ENCODE assay signal across 8 mouse cellular contexts in genomic region chr4:135439188-135439647, GRCm38 (mm10). TPM values are rescaled to one million over a fixed set of nuclear protein-coding genes. Genes with fewer than 3 reads are reported as not detected.
DNase-seq lines count a peak whose midpoint lies in the region; ATAC-seq lines count a peak whose summit lies in the region.

No protein-coding gene starts in this region.

- H3K36me3 ChIP-seq in heart, embryonic 11.5 days (ENCODE audit: control insufficient read depth, insufficient read depth, low read length) = no peaks in the 10 kb centered on the region
- H3K36me3 ChIP-seq in kidney, embryonic 14.5 days (ENCODE audit: control insufficient read depth, insufficient read depth, low read length) = no peaks in the 10 kb centered on the region

- no peaks in the 10 kb centered on the region for H3K27me3 ChIP-seq in heart, embryonic 11.5 days (ENCODE audit: control insufficient read depth, insufficient read depth, low read length)
- H3K27me3 ChIP-seq in kidney, embryonic 14.5 days (ENCODE audit: control insufficient read depth, insufficient read depth, low read length) = no peaks in the 10 kb centered on the region

- peak overlapping the region; percentile 52 for H3K4me2 ChIP-seq in heart, embryonic 11.5 days
- peak overlapping the region; percentile 40 for H3K4me2 ChIP-seq in kidney, embryonic 14.5 days (replicated peaks; ENCODE audit: low read depth, low read length)

- peaks cover 2% of the 10 kb centered on the region; the same call in 1 of the 2 replicates for H3K4me1 ChIP-seq in heart, embryonic 11.5 days (ENCODE audit: control insufficient read depth, insufficient read depth, low read length)
- 0 out of 2 replicates have a peak, but pooled peaks cover 5% of the 10 kb centered on the region for H3K4me1 ChIP-seq in kidney, embryonic 14.5 days (ENCODE audit: control insufficient read depth, insufficient read depth, low read length)

- H3K9ac ChIP-seq in heart, embryonic 11.5 days (ENCODE audit: low read depth, low read length) = no peak overlapping the region; the same call in 1 of the 2 replicates
- H3K9ac ChIP-seq in kidney, embryonic 14.5 days (ENCODE audit: low read depth, low read length) = peak overlapping the region; percentile 51

- no peak overlapping the region; the same call in 1 of the 2 replicates for H3K4me3 ChIP-seq in heart, embryonic 11.5 days (ENCODE audit: low read depth, low read length)
- H3K4me3 ChIP-seq in kidney, embryonic 14.5 days (ENCODE audit: low read length) = peak overlapping the region; percentile 6; the same call in 1 of the 2 replicates

- DNase-seq in adrenal gland, adult 2 months = peak; percentile 48
- no peak for DNase-seq in adrenal gland, adult 8-10 months
- peak; percentile 85 for DNase-seq in embryo, embryonic 10.5 days (ENCODE audit: low spot score)
- peak; percentile 77 for DNase-seq in lung, postnatal 10 days
- peak; percentile 79 for DNase-seq in retina, embryonic 14.5 days (ENCODE audit: low spot score)
- DNase-seq in layer of hippocampus, postnatal 25 days (ENCODE audit: extremely low spot score in 1 of 2, low spot score in 1 of 2) = no peak

- peak overlapping the region; percentile 62 for H3K27ac ChIP-seq in heart, embryonic 11.5 days (ENCODE audit: low read depth, low read length)
- H3K27ac ChIP-seq in kidney, embryonic 14.5 days (ENCODE audit: low read depth, low read length) = peak overlapping the region; percentile 65

- H3K9me3 ChIP-seq in heart, embryonic 11.5 days (replicated peaks; ENCODE audit: control insufficient read depth, low read length) = no peaks in the 10 kb centered on the region
- H3K9me3 ChIP-seq in kidney, embryonic 14.5 days (ENCODE audit: control insufficient read depth, low read length) = no peaks in the 10 kb centered on the region

- ATAC-seq in heart, embryonic 11.5 days (replicated peaks; ENCODE audit: insufficient number of reproducible peaks, low FRiP score, low TSS enrichment) = peak; percentile 84
- ATAC-seq in kidney, embryonic 14.5 days (ENCODE audit: low FRiP score, low TSS enrichment) = peak; percentile 92

- WGBS in heart, embryonic 11.5 days (ENCODE audit: insufficient replicate concordance) = 3% methylated on average over 15 of the region's 15 CpGs
- 2% methylated on average over 15 of the region's 15 CpGs for WGBS in kidney, embryonic 14.5 days

RNA-seq across cellular contexts. Expression of gene Rcan3, which starts 5.6 kb away (rescaled TPM):
- total RNA-seq in adrenal gland, adult 2 months (2021) = 10 to 100 TPM; 12.1 to 24.4 TPM
- 13.1 and 15.7 TPM in 2 replicates for polyA plus RNA-seq in adrenal gland, adult 2 months (2012; rRNA removed)
- 10 to 100 TPM; 19.1 to 33.0 (median 27.2) TPM for total RNA-seq in adrenal gland, adult 8-10 months (2022)
- 10.1 and 10.4 TPM in 2 replicates for polyA plus RNA-seq in heart, embryonic 11.5 days (2014; fragmentation: Nextera tagmentation; extraction: Ambion mirVana)
- 14.1 and 15.2 TPM in 2 replicates for polyA plus RNA-seq in kidney, embryonic 14.5 days (2014; fragmentation: Nextera tagmentation; extraction: Ambion mirVana)
- total RNA-seq in layer of hippocampus, postnatal 25 days (2021) = 10 to 100 TPM; 27.8 to 29.7 TPM

RNA-seq across cellular contexts. Expression of gene Ncmap, which starts 41.2 kb away (rescaled TPM):
- total RNA-seq in adrenal gland, adult 2 months (2021) = under 1 TPM in 1 of 2 experiments, not detected in 1; 0.28 TPM
- 0.15 and 3.2 TPM in 2 replicates for polyA plus RNA-seq in adrenal gland, adult 2 months (2012; rRNA removed)
- 1 to 10 TPM in 1 of 4 experiments, under 1 TPM in 3; 0.46 to 1.0 (median 0.67) TPM for total RNA-seq in adrenal gland, adult 8-10 months (2022)
- 0.87 and 1.5 TPM in 2 replicates for polyA plus RNA-seq in heart, embryonic 11.5 days (2014; fragmentation: Nextera tagmentation; extraction: Ambion mirVana)
- 2.5 and 2.9 TPM in 2 replicates for polyA plus RNA-seq in kidney, embryonic 14.5 days (2014; fragmentation: Nextera tagmentation; extraction: Ambion mirVana)
- under 1 TPM in 1 of 2 experiments, not detected in 1; 0.54 TPM for total RNA-seq in layer of hippocampus, postnatal 25 days (2021)

RNA-seq across cellular contexts. Expression of gene Stpg1, which starts 55.4 kb away (rescaled TPM):
- total RNA-seq in adrenal gland, adult 2 months (2021) = under 1 TPM; 0.32 to 0.41 TPM
- 0.35 and 0.65 TPM in 2 replicates for polyA plus RNA-seq in adrenal gland, adult 2 months (2012; rRNA removed)
- 1 to 10 TPM in 2 of 4 experiments, under 1 TPM in 2; 0.84 to 1.8 (median 1.1) TPM for total RNA-seq in adrenal gland, adult 8-10 months (2022)
- polyA plus RNA-seq in heart, embryonic 11.5 days (2014; fragmentation: Nextera tagmentation; extraction: Ambion mirVana) = 0.13 and 0.14 TPM in 2 replicates
- polyA plus RNA-seq in kidney, embryonic 14.5 days (2014; fragmentation: Nextera tagmentation; extraction: Ambion mirVana) = 0.64 and 0.81 TPM in 2 replicates
- total RNA-seq in layer of hippocampus, postnatal 25 days (2021) = 1 to 10 TPM; 1.5 to 2.5 TPM

RNA-seq across cellular contexts. Expression of gene Nipal3, which starts 55.6 kb away (rescaled TPM):
- total RNA-seq in adrenal gland, adult 2 months (2021) = 10 to 100 TPM; 16.0 to 24.6 TPM
- polyA plus RNA-seq in adrenal gland, adult 2 months (2012; rRNA removed) = 15.2 and 21.6 TPM in 2 replicates
- 10 to 100 TPM; 22.1 to 31.0 (median 26.2) TPM for total RNA-seq in adrenal gland, adult 8-10 months (2022)
- 5.7 and 6.4 TPM in 2 replicates for polyA plus RNA-seq in heart, embryonic 11.5 days (2014; fragmentation: Nextera tagmentation; extraction: Ambion mirVana)
- polyA plus RNA-seq in kidney, embryonic 14.5 days (2014; fragmentation: Nextera tagmentation; extraction: Ambion mirVana) = 2.7 and 3.8 TPM in 2 replicates
- total RNA-seq in layer of hippocampus, postnatal 25 days (2021) = 100 to 1,000 TPM in 1 of 2 experiments, 10 to 100 TPM in 1; 88.2 to 100 TPM

Comparison
In these comparisons a context has a peak if more than half of its experiments do, and no peak if none do; other contexts are left out.
1. DNase-seq: peak in adrenal gland, adult 2 months (single experiment), embryo, embryonic 10.5 days (single experiment), lung, postnatal 10 days (single experiment) and retina, embryonic 14.5 days (single experiment); none in adrenal gland, adult 8-10 months (single experiment) and layer of hippocampus, postnatal 25 days (0 of 2).